Mouse (Mus musculus) fat pad, adult 2 months (tissue): ENCODE results near the gene Pomp.

ENCODE experiments used
- DNase-seq: peaks from one replicate; pipeline ENCODE4 v3.0.0-alpha.2; 2011; ENCODE audit warnings: low read depth, low spot score; ENCODE audit errors: extremely low read depth

The Pomp gene

GRCm38 (mm10) chr5:147898968-147899549, 38.8 kb downstream of the Pomp start:
- no peak for DNase-seq

GRCm38 (mm10) chr5:147902008-147902757, 41.9 kb downstream of the Pomp start:
- DNase-seq: no peak

- no peak for DNase-seq
Observed at GRCm38 (mm10) chr5:147903166-147903565, 42.9 kb downstream of the Pomp start.

- DNase-seq: no peak
Observed at GRCm38 (mm10) chr5:147907144-147907543, 46.9 kb downstream of the Pomp start.

GRCm38 (mm10) chr5:147907851-147908250, 47.6 kb downstream of the Pomp start:
- DNase-seq: no peak

GRCm38 (mm10) chr5:147910807-147911509, 50.7 kb downstream of the Pomp start:
- no peak for DNase-seq

GRCm38 (mm10) chr5:147911744-147912143, 51.5 kb downstream of the Pomp start:
- DNase-seq: no peak

GRCm38 (mm10) chr5:147913241-147913842, 53.1 kb downstream of the Pomp start:
- DNase-seq: no peak

- DNase-seq: no peak
Observed at GRCm38 (mm10) chr5:147915038-147915566, 54.8 kb downstream of the Pomp start.

- no peak for DNase-seq
Observed at GRCm38 (mm10) chr5:147916171-147916570, 55.9 kb downstream of the Pomp start.

GRCm38 (mm10) chr5:147918044-147918846, 58.0 kb downstream of the Pomp start:
- DNase-seq: no peak

GRCm38 (mm10) chr5:147924621-147925020, 64.4 kb downstream of the Pomp start:
- no peak for DNase-seq
